Mouse (Mus musculus): ENCODE results near the gene Gstt1. TPM values are rescaled to one million over a fixed set of nuclear protein-coding genes. Genes with fewer than 3 reads are reported as not detected.

The Gstt1 gene
- polyA plus RNA-seq, 1 experiment from 2014 or later, result 13.5 TPM

DNA sequence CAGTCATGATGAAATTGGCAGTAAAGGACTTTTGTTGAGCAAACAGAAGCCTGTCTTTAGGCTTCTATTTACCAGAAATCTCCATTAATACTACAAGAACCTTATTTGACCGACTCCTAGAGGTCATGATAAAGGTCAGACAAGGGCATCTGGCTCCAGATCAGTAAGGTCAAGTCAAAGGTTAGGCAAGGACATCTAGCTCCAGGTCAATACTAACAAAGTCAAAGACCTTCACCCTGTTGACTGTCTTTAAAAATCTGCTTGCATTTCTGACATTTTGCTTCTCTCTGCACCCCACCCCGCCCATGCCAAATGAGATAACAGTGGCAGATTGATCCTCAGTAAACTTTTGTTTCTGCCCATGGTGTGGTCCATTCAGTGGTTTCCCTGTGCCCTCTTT lies 5.8 kb upstream of the Gstt1 start:
- H3K4me1 ChIP-seq (ENCODE audit: control insufficient read depth in 2 of 2, insufficient read depth in 2 of 2, low read length in 2 of 2), result no peaks in the 10 kb centered on the region
- H3K9ac ChIP-seq (ENCODE audit: low read length), result no peak overlapping the region
- H3K27ac ChIP-seq (replicated peaks in 1 of 2; ENCODE audit: control insufficient read depth in 1 of 2, insufficient read depth in 1 of 2, low read depth in 2 of 2, low read length in 2 of 2), result no peak overlapping the region
- H3K4me2 ChIP-seq (ENCODE audit: low read length), result no peak overlapping the region
- H3K27me3 ChIP-seq (ENCODE audit: control insufficient read depth, insufficient read depth, low read length), result no peaks in the 10 kb centered on the region
- WGBS, result 57% methylated on average over 2 of the region's 2 CpGs
- H3K4me3 ChIP-seq (ENCODE audit: control insufficient read depth in 1 of 2, insufficient read depth in 1 of 2, low read depth in 1 of 2, low read length in 2 of 2), result no peak overlapping the region
- no peak for ATAC-seq (ENCODE audit: insufficient number of reproducible peaks, insufficient read depth, low FRiP score, low read depth)
- no peaks in the 10 kb centered on the region for H3K36me3 ChIP-seq (ENCODE audit: control insufficient read depth, insufficient read depth, low read length)
- H3K9me3 ChIP-seq (ENCODE audit: control insufficient read depth, low read length), result no peaks in the 10 kb centered on the region

DNA sequence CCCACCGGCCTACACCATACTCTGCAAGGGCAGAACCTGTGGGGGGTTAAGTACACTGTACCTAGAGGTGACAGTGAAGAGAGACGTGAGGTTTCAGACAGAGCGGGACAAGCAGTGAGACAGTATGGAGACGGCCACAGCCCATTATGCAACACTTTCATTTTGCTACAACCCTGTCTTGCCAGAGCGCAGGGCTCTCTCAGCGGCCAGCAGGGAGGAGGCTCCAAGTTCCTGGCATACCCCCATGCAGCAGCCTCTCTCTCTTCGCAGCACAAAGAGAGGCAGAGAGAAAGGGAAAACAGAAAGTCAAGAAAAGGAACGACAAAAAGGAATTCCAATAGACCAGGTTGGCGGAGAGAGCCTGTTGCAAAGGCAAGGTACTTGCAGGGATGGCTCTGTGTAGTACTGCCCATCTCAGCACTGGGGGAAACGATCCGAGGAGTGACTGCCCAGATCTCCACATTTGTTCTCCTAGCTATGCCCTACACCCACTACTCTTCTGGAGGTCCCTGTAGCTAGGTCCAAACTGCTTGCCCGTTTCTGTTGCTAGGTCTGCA lies 687 bp downstream of the Gstt1 start:
- H3K4me1 ChIP-seq (ENCODE audit: control insufficient read depth in 2 of 2, insufficient read depth in 2 of 2, low read length in 2 of 2), result peaks cover 8 to 12% of the 10 kb centered on the region in 2 experiments; a peak in 3 of 4 replicates
- H3K4me2 ChIP-seq (ENCODE audit: low read length), result peak overlapping the region; percentile 86
- H3K9me3 ChIP-seq (ENCODE audit: control insufficient read depth, low read length), result no peaks in the 10 kb centered on the region
- H3K9ac ChIP-seq (ENCODE audit: low read length), result peak overlapping the region; percentile 64
- H3K4me3 ChIP-seq (ENCODE audit: control insufficient read depth in 1 of 2, insufficient read depth in 1 of 2, low read depth in 1 of 2, low read length in 2 of 2), result peak overlapping the region; percentile 51 to 53
- no peaks in the 10 kb centered on the region for H3K36me3 ChIP-seq (ENCODE audit: control insufficient read depth, insufficient read depth, low read length)
- whole genome bisulfite sequencing, result under 1% methylated on average over 12 of the region's 12 CpGs
- H3K27me3 ChIP-seq (ENCODE audit: control insufficient read depth, insufficient read depth, low read length), result no peaks in the 10 kb centered on the region
- ATAC-seq (ENCODE audit: insufficient number of reproducible peaks, insufficient read depth, low FRiP score, low read depth), result no peak
- no peak overlapping the region for H3K27ac ChIP-seq (replicated peaks in 1 of 2; ENCODE audit: control insufficient read depth in 1 of 2, insufficient read depth in 1 of 2, low read depth in 2 of 2, low read length in 2 of 2)

DNA sequence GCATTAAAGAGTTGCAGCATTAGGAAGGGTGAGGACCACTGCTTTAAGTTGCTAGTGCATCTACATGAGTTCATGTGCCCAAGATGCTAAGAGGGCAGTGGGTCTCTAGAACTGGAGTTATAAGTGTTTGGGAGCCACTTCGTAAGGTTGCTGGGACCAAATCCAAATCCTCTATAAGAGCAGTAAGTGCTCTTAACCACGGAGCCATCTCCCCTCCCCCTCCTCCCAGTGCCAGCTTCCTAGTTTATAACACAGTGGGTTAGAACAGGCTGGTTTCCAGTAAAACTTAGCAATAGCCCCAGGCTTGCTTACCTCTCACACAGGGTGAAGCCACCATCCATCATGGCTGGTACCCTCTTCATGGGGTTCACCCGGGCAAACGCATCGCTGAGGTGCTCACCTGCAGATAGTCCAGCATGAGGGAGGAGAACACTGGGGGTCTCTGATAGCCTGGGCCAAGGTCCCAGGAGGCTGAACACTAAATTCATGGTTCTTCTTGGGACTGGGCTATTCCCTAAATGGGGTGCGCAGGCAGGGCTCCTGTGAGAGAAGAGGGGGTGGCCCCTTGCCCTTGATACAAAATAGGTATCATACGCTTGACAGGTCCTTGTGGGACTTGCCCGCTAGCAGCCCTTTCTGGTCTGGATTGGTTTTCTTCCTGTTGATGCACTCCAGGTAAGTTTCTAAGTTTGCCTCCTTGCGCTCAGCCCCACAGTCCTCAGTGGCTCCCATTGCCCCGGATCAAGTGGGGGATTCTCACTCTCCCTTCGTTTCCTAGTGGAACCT lies 1.5 kb downstream of the Gstt1 start:
- Histone ChIP-seq H3K9ac (ENCODE audit: low read length) (peak overlapping the region; percentile 64), H3K9me3 (ENCODE audit: control insufficient read depth, low read length) (no peaks in the 10 kb centered on the region), H3K27me3 (ENCODE audit: control insufficient read depth, insufficient read depth, low read length) (no peaks in the 10 kb centered on the region), H3K4me3 (ENCODE audit: control insufficient read depth in 1 of 2, insufficient read depth in 1 of 2, low read depth in 1 of 2, low read length in 2 of 2) (peak overlapping the region in 1 of 2 experiments; percentile 51; a peak in 2 of 4 replicates), H3K27ac (replicated peaks in 1 of 2; ENCODE audit: control insufficient read depth in 1 of 2, insufficient read depth in 1 of 2, low read depth in 2 of 2, low read length in 2 of 2) (no peak overlapping the region), H3K36me3 (ENCODE audit: control insufficient read depth, insufficient read depth, low read length) (no peaks in the 10 kb centered on the region), H3K4me2 (ENCODE audit: low read length) (peak overlapping the region; percentile 86), H3K4me1 (ENCODE audit: control insufficient read depth in 2 of 2, insufficient read depth in 2 of 2, low read length in 2 of 2) (peaks cover 8 to 12% of the 10 kb centered on the region in 2 experiments; a peak in 3 of 4 replicates)
- ATAC-seq (ENCODE audit: insufficient number of reproducible peaks, insufficient read depth, low FRiP score, low read depth), result no peak
- WGBS, result 28% methylated on average over 11 of the region's 11 CpGs

DNA sequence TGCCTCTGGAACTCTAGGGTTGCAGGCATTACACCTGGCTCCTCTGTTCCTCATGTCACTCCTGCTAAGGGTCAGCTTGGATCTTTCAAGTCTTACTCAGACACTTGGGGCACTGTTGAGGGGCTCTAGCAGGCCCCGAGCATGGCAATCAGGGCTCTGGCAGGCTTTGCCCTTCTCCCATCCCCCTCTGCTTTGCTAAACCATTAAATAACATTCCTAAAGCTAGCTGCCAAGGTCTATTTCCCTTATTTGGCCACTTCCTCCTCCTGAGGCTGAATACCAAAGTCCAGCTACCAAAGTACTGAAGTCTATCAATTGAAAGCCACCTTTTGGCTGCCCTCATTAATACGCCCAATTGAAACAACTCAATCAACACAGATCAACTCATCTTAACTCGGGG lies 3.5 kb downstream of the Gstt1 start:
- H3K9me3 ChIP-seq (ENCODE audit: control insufficient read depth, low read length), result no peaks in the 10 kb centered on the region
- WGBS, result 29% methylated on average over 3 of the region's 3 CpGs
- H3K9ac ChIP-seq (ENCODE audit: low read length), result no peak overlapping the region
- peaks cover 8 to 12% of the 10 kb centered on the region in 2 experiments; a peak in 3 of 4 replicates for H3K4me1 ChIP-seq (ENCODE audit: control insufficient read depth in 2 of 2, insufficient read depth in 2 of 2, low read length in 2 of 2)
- no peak for ATAC-seq (ENCODE audit: insufficient number of reproducible peaks, insufficient read depth, low FRiP score, low read depth)
- no peak overlapping the region for H3K4me2 ChIP-seq (ENCODE audit: low read length)
- H3K27ac ChIP-seq (replicated peaks in 1 of 2; ENCODE audit: control insufficient read depth in 1 of 2, insufficient read depth in 1 of 2, low read depth in 2 of 2, low read length in 2 of 2), result no peak overlapping the region
- no peaks in the 10 kb centered on the region for H3K36me3 ChIP-seq (ENCODE audit: control insufficient read depth, insufficient read depth, low read length)
- no peak overlapping the region for H3K4me3 ChIP-seq (ENCODE audit: control insufficient read depth in 1 of 2, insufficient read depth in 1 of 2, low read depth in 1 of 2, low read length in 2 of 2)
- H3K27me3 ChIP-seq (ENCODE audit: control insufficient read depth, insufficient read depth, low read length), result no peaks in the 10 kb centered on the region

DNA sequence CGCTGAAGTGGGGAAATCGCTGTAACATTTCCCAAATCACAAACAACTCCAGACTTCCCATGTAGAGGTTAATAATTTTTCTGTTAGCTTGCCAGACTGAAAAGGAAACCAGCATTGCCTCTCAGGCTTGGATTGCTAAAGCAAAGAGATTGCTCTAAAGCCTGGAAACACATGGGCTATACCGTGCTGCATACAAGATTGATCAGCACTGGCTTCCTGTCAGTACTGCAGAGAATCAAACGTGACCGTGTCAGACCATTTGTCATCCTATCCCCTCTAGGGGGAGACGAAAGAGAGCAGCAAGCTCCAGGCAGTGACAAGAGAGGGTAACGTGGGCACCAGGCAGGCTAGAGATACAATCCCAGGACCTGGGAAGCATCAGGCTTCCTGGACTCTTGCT lies 7.6 kb downstream of the Gstt1 start:
- peaks cover 3 to 5% of the 10 kb centered on the region in 2 experiments; a peak in 3 of 4 replicates for H3K4me1 ChIP-seq (ENCODE audit: control insufficient read depth in 2 of 2, insufficient read depth in 2 of 2, low read length in 2 of 2)
- no peak overlapping the region for H3K27ac ChIP-seq (replicated peaks in 1 of 2; ENCODE audit: control insufficient read depth in 1 of 2, insufficient read depth in 1 of 2, low read depth in 2 of 2, low read length in 2 of 2)
- H3K4me3 ChIP-seq (ENCODE audit: control insufficient read depth in 1 of 2, insufficient read depth in 1 of 2, low read depth in 1 of 2, low read length in 2 of 2), result no peak overlapping the region
- H3K4me2 ChIP-seq (ENCODE audit: low read length), result no peak overlapping the region
- 20% methylated on average over 7 of the region's 7 CpGs for WGBS
- H3K27me3 ChIP-seq (ENCODE audit: control insufficient read depth, insufficient read depth, low read length), result no peaks in the 10 kb centered on the region
- no peaks in the 10 kb centered on the region for H3K36me3 ChIP-seq (ENCODE audit: control insufficient read depth, insufficient read depth, low read length)
- H3K9me3 ChIP-seq (ENCODE audit: control insufficient read depth, low read length), result no peaks in the 10 kb centered on the region
- no peak overlapping the region for H3K9ac ChIP-seq (ENCODE audit: low read length)
- no peak for ATAC-seq (ENCODE audit: insufficient number of reproducible peaks, insufficient read depth, low FRiP score, low read depth)

DNA sequence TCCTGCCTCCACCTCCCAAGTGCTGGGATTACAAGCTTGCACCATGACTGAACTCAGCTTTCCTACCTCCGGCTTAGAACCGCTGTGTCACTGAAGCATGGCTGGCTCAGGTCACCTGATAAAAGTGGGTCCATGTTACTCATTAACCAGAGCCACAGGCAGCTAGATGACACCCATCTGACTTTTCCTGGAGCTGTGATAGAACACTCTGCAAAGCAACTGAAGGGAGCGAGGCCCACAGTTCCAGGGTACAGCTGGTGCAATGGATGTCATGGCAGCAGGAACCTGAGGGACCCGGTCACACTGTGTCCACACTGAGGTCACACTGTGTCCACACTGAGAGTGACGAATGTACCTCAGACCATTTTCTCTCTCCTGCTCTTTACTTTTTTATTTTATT lies 8.5 kb downstream of the Gstt1 start:
- no peak overlapping the region for H3K27ac ChIP-seq (replicated peaks in 1 of 2; ENCODE audit: control insufficient read depth in 1 of 2, insufficient read depth in 1 of 2, low read depth in 2 of 2, low read length in 2 of 2)
- H3K4me3 ChIP-seq (ENCODE audit: control insufficient read depth in 1 of 2, insufficient read depth in 1 of 2, low read depth in 1 of 2, low read length in 2 of 2), result no peak overlapping the region
- no peak for ATAC-seq (ENCODE audit: insufficient number of reproducible peaks, insufficient read depth, low FRiP score, low read depth)
- no peak overlapping the region for H3K9ac ChIP-seq (ENCODE audit: low read length)
- no peak overlapping the region for H3K4me2 ChIP-seq (ENCODE audit: low read length)
- no peaks in the 10 kb centered on the region for H3K36me3 ChIP-seq (ENCODE audit: control insufficient read depth, insufficient read depth, low read length)
- no peaks in the 10 kb centered on the region for H3K9me3 ChIP-seq (ENCODE audit: control insufficient read depth, low read length)
- H3K27me3 ChIP-seq (ENCODE audit: control insufficient read depth, insufficient read depth, low read length), result no peaks in the 10 kb centered on the region
- WGBS, result 89% methylated on average over 5 of the region's 5 CpGs
- peaks cover 2 to 3% of the 10 kb centered on the region in 2 experiments; a peak in 3 of 4 replicates for H3K4me1 ChIP-seq (ENCODE audit: control insufficient read depth in 2 of 2, insufficient read depth in 2 of 2, low read length in 2 of 2)

DNA sequence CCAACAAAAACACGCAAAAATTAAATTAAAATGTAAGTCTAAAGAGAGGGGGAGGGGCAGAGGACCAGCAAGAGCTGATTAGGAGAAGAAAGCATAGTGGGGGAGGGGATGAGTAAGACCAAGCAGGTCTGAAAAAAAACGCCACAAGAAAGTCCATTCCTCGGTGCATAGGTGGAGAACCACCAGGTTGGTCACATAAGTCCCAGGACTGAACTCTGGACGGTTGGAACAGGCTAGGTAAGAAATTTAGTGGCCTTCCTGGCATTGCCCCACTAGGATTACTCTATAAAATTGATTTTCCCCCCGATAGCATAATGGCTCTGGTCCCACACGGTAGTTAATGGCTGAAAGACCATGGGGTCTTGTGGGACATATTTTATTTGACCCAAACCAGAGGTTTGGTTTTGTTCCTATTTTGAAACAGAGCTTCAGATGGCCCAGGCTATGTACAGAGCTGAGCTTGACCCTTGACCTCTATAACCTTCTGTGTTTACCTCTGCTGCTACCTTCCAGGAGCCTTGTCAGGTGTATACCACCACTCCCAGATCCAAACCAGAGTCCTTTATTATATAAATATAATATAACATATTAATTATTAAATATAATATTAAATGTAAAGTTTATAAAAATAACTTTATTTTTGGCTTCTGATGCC lies 9.2 kb downstream of the Gstt1 start:
- Histone ChIP-seq H3K36me3 (ENCODE audit: control insufficient read depth, insufficient read depth, low read length) (no peaks in the 10 kb centered on the region), H3K4me2 (ENCODE audit: low read length) (no peak overlapping the region), H3K27ac (replicated peaks in 1 of 2; ENCODE audit: control insufficient read depth in 1 of 2, insufficient read depth in 1 of 2, low read depth in 2 of 2, low read length in 2 of 2) (no peak overlapping the region), H3K9ac (ENCODE audit: low read length) (no peak overlapping the region), H3K9me3 (ENCODE audit: control insufficient read depth, low read length) (no peaks in the 10 kb centered on the region), H3K4me1 (ENCODE audit: control insufficient read depth in 2 of 2, insufficient read depth in 2 of 2, low read length in 2 of 2) (no peaks in the 10 kb centered on the region), H3K27me3 (ENCODE audit: control insufficient read depth, insufficient read depth, low read length) (no peaks in the 10 kb centered on the region), H3K4me3 (ENCODE audit: control insufficient read depth in 1 of 2, insufficient read depth in 1 of 2, low read depth in 1 of 2, low read length in 2 of 2) (no peak overlapping the region)
- ATAC-seq (ENCODE audit: insufficient number of reproducible peaks, insufficient read depth, low FRiP score, low read depth), result no peak
- 71% methylated on average over 6 of the region's 6 CpGs for WGBS
